Mouse (Mus musculus) forebrain, postnatal 0 days (tissue): ENCODE results near the gene 1500009C09Rik. TPM values are rescaled to one million over a fixed set of nuclear protein-coding genes. Genes with fewer than 3 reads are reported as not detected.

ENCODE experiments used
- ATAC-seq: fragments of 200-750 bp; cut with Nextera tagmentation; 2 replicates; pipeline ENCODE4 v1.8.0; 2017; ENCODE audit warnings: mild to moderate bottlenecking, moderate library complexity
- DNase-seq: peaks from one replicate; pipeline ENCODE4 v3.0.0-alpha.2; 2015
- H3K27ac ChIP-seq: fragments of 300-500 bp; sonication (generic); 2 replicates; pipeline ENCODE4 v1.5.1; 2014; ENCODE audit warnings: low read depth, mild to moderate bottlenecking, antibody characterized with exemption, low read length, moderate library complexity, mixed read lengths
- H3K27me3 ChIP-seq: fragments of 300-500 bp; sonication (generic); 2 replicates; pipeline ENCODE4 v1.6.1; 2014; ENCODE audit warnings: mild to moderate bottlenecking, low read length, mixed read lengths; ENCODE audit not compliant: insufficient read depth
- H3K36me3 ChIP-seq: fragments of 300-500 bp; sonication (generic); 2 replicates; pipeline ENCODE4 v1.6.1; 2014; ENCODE audit warnings: mild to moderate bottlenecking, moderate library complexity; ENCODE audit not compliant: insufficient read depth
- H3K4me1 ChIP-seq: fragments of 300-500 bp; sonication (generic); 2 replicates; pipeline ENCODE4 v1.6.1; 2014; ENCODE audit warnings: antibody characterized with exemption; ENCODE audit not compliant: insufficient read depth
- H3K4me2 ChIP-seq: fragments of 300-500 bp; sonication (generic); 2 replicates; pipeline ENCODE4 v1.6.1; 2014; ENCODE audit warnings: low read depth, mild to moderate bottlenecking, moderate library complexity
- H3K4me3 ChIP-seq: fragments of 300-500 bp; sonication (generic); 2 replicates; pipeline ENCODE4 v1.5.1; 2014; ENCODE audit warnings: low read depth, low read length, mixed read lengths
- H3K9ac ChIP-seq: fragments of 300-500 bp; sonication (generic); 2 replicates; pipeline ENCODE4 v1.6.1; 2014; ENCODE audit warnings: mild to moderate bottlenecking
- H3K9me3 ChIP-seq: fragments of 300-500 bp; sonication (generic); 2 replicates; pipeline ENCODE4 v1.6.1; 2016; ENCODE audit warnings: low read length
- CTCF ChIP-seq: sonication (generic); IDR thresholded peaks from 2 replicates; pipeline ENCODE4 v1.5.1; 2016; ENCODE audit warnings: antibody characterized with exemption, control low read depth, low read depth
- WGBS: fragments of 180-500 bp; shearing (Covaris S2); extraction: QIAGEN DNeasy Blood & Tissue Kit; methylation state at CpG from one replicate; pipeline ENCODE4 v1.1.7; 2014; 5-methylcytosine and 5-hydroxymethylcytosine counted together
- polyA plus RNA-seq: library from polyadenylated mRNA; unstranded; fragments of >200 nt; fragmentation: Nextera tagmentation; extraction: Ambion mirVana; gene quantifications from 2 replicates; pipeline ENCODE4 v1.2.1, GENCODE M21; 2015
- total RNA-seq: library from RNA; depleted of rRNA; stranded (reverse); fragments of >200 nt; gene quantifications from 2 replicates; pipeline ENCODE4 v1.2.3, GENCODE M21; 2014

The 1500009C09Rik gene
- total and polyA plus RNA-seq, 2 experiments from 2014 or later: 15.6 to 119 TPM

DNA sequence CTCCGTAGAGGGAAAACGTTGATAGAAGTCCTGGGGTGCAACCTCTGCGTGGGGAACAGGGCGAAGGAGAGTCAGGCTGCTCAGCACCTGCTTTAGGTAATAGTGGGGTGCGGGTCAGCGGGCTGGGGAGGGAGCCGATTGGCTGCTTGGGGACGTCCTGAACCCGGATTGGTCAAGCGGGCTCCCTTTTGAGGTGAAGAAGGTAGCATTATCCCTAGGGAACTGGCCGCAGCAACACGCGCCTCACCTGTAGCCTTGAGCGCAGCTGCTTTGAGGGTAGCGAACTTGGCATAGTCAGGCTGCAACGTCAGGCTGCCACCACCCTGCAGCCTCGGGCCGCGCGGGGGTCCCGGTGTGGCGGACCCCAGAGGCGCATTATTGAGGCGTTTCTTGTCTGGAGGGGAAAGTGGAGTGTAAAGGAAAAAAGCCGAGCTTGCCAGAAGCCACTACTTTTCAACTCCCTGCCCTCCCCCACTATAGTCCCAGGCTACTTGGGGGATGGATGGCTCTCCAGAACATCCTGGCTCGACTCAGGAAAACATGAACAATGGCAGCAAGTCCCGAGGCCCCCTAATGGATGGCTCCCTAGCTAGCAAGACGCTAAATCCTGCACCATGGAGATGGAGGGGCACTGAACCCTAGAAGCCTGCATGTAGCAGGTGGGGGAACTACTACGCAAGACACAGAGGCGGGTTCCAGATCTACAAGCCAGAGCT lies 44.5 kb upstream of the 1500009C09Rik start:
- H3K9ac ChIP-seq: no peak overlapping the region
- H3K4me2 ChIP-seq: no peak overlapping the region
- no peak for TF ChIP-seq CTCF
- H3K27me3 ChIP-seq: peaks cover 32% of the 10 kb centered on the region
- 19% methylated on average over 30 of the region's 30 CpGs for WGBS
- 0 out of 2 replicates have a peak, but pooled peaks cover 3% of the 10 kb centered on the region for H3K4me1 ChIP-seq
- no peak overlapping the region for H3K4me3 ChIP-seq
- H3K36me3 ChIP-seq: peaks cover 35% of the 10 kb centered on the region
- no peaks in the 10 kb centered on the region for H3K9me3 ChIP-seq
- no peak overlapping the region for H3K27ac ChIP-seq
- no peak for ATAC-seq
- no peak for DNase-seq

DNA sequence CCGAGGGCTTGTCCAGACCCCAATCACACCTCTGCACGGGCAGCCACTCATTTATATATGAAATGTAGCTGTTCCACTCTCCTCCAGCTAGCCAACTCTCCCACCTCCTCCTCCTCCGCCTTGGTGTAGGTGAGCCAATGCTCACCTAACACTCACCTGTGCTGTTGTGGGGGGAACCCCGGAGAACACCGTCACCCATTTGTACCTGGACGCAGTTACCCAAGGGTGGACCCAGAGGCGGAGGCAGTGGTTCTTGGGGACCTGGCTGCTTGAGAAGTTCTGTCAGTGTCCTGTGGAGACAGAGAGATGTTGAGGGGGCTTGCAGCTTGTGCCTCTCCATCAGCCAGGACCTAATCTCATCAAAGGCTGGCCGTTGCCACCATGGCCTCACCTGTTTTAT lies 43.9 kb upstream of the 1500009C09Rik start:
- Histone ChIP-seq H3K4me3 (no peak overlapping the region), H3K4me2 (no peak overlapping the region), H3K27me3 (peaks cover 35% of the 10 kb centered on the region), H3K9ac (no peak overlapping the region), H3K9me3 (no peaks in the 10 kb centered on the region), H3K27ac (no peak overlapping the region), H3K4me1 (0 out of 2 replicates have a peak, but pooled peaks cover 3% of the 10 kb centered on the region), H3K36me3 (peaks cover 29% of the 10 kb centered on the region)
- WGBS: 82% methylated on average over 8 of the region's 8 CpGs
- TF ChIP-seq CTCF: no peak
- ATAC-seq (no peak), DNase-seq (no peak)

DNA sequence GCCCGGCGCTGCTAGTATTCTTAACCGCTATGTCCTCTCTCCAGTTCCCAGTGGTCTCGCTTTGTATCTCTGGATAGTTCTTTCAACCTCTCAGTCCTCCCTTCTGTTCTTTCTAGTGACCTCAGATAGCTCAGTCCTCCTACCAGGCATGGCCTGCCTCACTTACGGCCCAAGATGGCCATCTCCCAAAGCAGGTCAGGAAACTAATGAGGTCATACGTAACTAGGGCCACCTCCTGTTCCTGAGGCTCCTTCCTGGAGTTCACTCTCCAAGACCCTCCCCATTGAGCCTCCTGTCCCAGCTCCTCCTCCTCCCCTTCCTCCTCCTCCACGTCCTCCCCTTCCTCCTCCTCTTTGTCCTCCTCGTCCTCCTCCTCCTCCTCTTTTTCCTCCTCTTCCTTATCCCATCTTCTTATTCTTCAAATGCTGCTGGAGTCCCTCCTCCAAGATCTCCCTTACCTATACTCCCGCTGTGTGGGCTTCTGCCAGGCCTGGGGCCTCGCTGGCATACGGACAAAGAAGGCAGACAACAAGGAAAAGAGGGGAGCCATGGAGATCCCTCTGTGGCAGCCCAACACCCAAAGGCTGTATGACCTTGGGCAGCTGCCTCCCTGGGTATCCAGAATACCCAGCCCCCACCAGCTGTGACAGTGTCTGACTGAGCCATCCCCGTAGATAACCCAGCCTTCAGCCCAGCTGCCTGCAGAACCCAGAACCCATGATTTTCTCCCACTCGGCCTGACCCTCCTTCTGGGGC lies 42.7 kb upstream of the 1500009C09Rik start:
- no peak overlapping the region for H3K4me3 ChIP-seq
- ATAC-seq: no peak
- no peak for TF ChIP-seq CTCF
- no peak for DNase-seq
- no peak overlapping the region for H3K4me2 ChIP-seq
- H3K4me1 ChIP-seq: 0 out of 2 replicates have a peak, but pooled peaks cover 3% of the 10 kb centered on the region
- no peak overlapping the region for H3K27ac ChIP-seq
- 81% methylated on average over 13 of the region's 13 CpGs for WGBS
- no peaks in the 10 kb centered on the region for H3K9me3 ChIP-seq
- H3K27me3 ChIP-seq: peaks cover 39% of the 10 kb centered on the region
- H3K9ac ChIP-seq: no peak overlapping the region
- peaks cover 18% of the 10 kb centered on the region for H3K36me3 ChIP-seq

GRCm38 (mm10) chr15:82210801-82211200 lies 41.4 kb upstream of the 1500009C09Rik start:
- Histone ChIP-seq H3K36me3 (peaks cover 5% of the 10 kb centered on the region), H3K27me3 (peaks cover 42% of the 10 kb centered on the region), H3K4me1 (0 out of 2 replicates have a peak, but pooled peaks cover 3% of the 10 kb centered on the region), H3K4me2 (no peak overlapping the region), H3K9me3 (no peaks in the 10 kb centered on the region), H3K27ac (no peak overlapping the region), H3K4me3 (no peak overlapping the region), H3K9ac (no peak overlapping the region)
- no peak for ATAC-seq
- no peak for DNase-seq
- TF ChIP-seq CTCF: no peak
- WGBS: 45% methylated on average over 1 of the region's 1 CpGs

GRCm38 (mm10) chr15:82211281-82211680 lies 40.9 kb upstream of the 1500009C09Rik start:
- Histone ChIP-seq H3K36me3 (0 out of 2 replicates have a peak, but pooled peaks cover under 1% of the 10 kb centered on the region), H3K9me3 (no peaks in the 10 kb centered on the region), H3K4me2 (peak overlapping the region; percentile 72; the same call in 1 of the 2 replicates), H3K27me3 (peaks cover 41% of the 10 kb centered on the region), H3K27ac (no peak overlapping the region), H3K4me3 (peak overlapping the region; percentile 42), H3K9ac (no peak overlapping the region), H3K4me1 (peaks cover 3% of the 10 kb centered on the region; the same call in 1 of the 2 replicates)
- no peak for TF ChIP-seq CTCF
- no peak for DNase-seq
- ATAC-seq: no peak
- 4% methylated on average over 11 of the region's 11 CpGs for WGBS

- H3K36me3 ChIP-seq: no peaks in the 10 kb centered on the region
- TF ChIP-seq CTCF: no peak
- H3K27me3 ChIP-seq: peaks cover 36% of the 10 kb centered on the region
- no peak overlapping the region for H3K27ac ChIP-seq
- peak; percentile 73 for ATAC-seq
- peak overlapping the region; percentile 72 for H3K4me2 ChIP-seq
- H3K9me3 ChIP-seq: no peaks in the 10 kb centered on the region
- peaks cover 3% of the 10 kb centered on the region; the same call in 1 of the 2 replicates for H3K4me1 ChIP-seq
- peak overlapping the region; percentile 37; the same call in 1 of the 2 replicates for H3K9ac ChIP-seq
- WGBS: 1% methylated on average over 109 of the region's 112 CpGs
- DNase-seq: no peak
- H3K4me3 ChIP-seq: peak overlapping the region; percentile 42
These were observed 40.1 kb upstream of the 1500009C09Rik start for GRCm38 (mm10) chr15:82211911-82212751.
